Mouse (Mus musculus) myocyte (in vitro differentiated cells): ENCODE results near the gene Tuba8. TPM values are rescaled to one million over a fixed set of nuclear protein-coding genes. Genes with fewer than 3 reads are reported as not detected.

Experiments used
- H3K27me3 ChIP-seq: one replicate; pipeline ENCODE4 v1.6.1; 2011; ENCODE audit not compliant: control insufficient read depth, insufficient read depth, insufficient read length
- H3K36me3 ChIP-seq: one replicate; pipeline ENCODE4 v1.6.1; 2011; ENCODE audit not compliant: control insufficient read depth, insufficient read depth
- H3K4me2 ChIP-seq: one replicate; pipeline ENCODE4 v1.6.1; 2011; ENCODE audit warnings: low read depth, control low read depth
- H3K4me3 ChIP-seq: one replicate; pipeline ENCODE4 v1.5.1; 2011; ENCODE audit warnings: mild to moderate bottlenecking, control low read depth, moderate library complexity
- H3K79me2 ChIP-seq: one replicate; pipeline ENCODE4 v1.6.1; 2011; ENCODE audit not compliant: control insufficient read depth, insufficient read depth
- H3ac ChIP-seq: one replicate; pipeline ENCODE4 v1.6.1; 2011; ENCODE audit not compliant: control insufficient read depth, insufficient read length
- CEBPB ChIP-seq: IDR thresholded peaks from 2 replicates; pipeline ENCODE4 v1.6.1; 2011; ENCODE audit warnings: mild to moderate bottlenecking, moderate library complexity; ENCODE audit not compliant: poor library complexity, insufficient read depth, severe bottlenecking
- E2F4 ChIP-seq: IDR thresholded peaks from one replicate; pipeline ENCODE4 v1.6.1; 2011; ENCODE audit warnings: mild to moderate bottlenecking, control low read depth, moderate library complexity; ENCODE audit not compliant: insufficient read depth
- MAX ChIP-seq: IDR thresholded peaks from one replicate; pipeline ENCODE4 v1.6.1; 2011; ENCODE audit warnings: low read depth, mild to moderate bottlenecking, control low read depth
- MYOD1 ChIP-seq, 3 experiments: IDR thresholded peaks; one replicate each; pipeline ENCODE4 v1.6.1; 2011; ENCODE audit warnings: control low read depth in 2 of 3, low read depth in 2 of 3, mild to moderate bottlenecking in 2 of 3, moderate library complexity in 1 of 3; ENCODE audit not compliant: insufficient read length in 2 of 3, control insufficient read depth in 1 of 3
- MYOG ChIP-seq, 3 experiments: IDR thresholded peaks; one replicate each; pipeline ENCODE4 v1.6.1; 2011; ENCODE audit warnings: control low read depth in 2 of 3, low read depth in 2 of 3, mild to moderate bottlenecking in 2 of 3; ENCODE audit not compliant: insufficient read length in 2 of 3, control insufficient read depth in 1 of 3, insufficient read depth in 1 of 3
- POLR2A ChIP-seq: IDR thresholded peaks from one replicate; pipeline ENCODE4 v1.6.1; 2011; ENCODE audit warnings: low read depth, mild to moderate bottlenecking, control low read depth, moderate library complexity; ENCODE audit not compliant: insufficient read length
- POLR2AphosphoS2 ChIP-seq: IDR thresholded peaks from one replicate; pipeline ENCODE4 v1.6.1; 2011; ENCODE audit warnings: low read depth, control low read depth; ENCODE audit not compliant: insufficient read length
- REST ChIP-seq: IDR thresholded peaks from one replicate; pipeline ENCODE4 v1.6.1; 2011; ENCODE audit warnings: mild to moderate bottlenecking, control low read depth, moderate library complexity; ENCODE audit not compliant: insufficient read depth, insufficient read length
- SRF ChIP-seq: IDR thresholded peaks from one replicate; pipeline ENCODE4 v1.6.1; 2011; ENCODE audit warnings: low read depth; ENCODE audit not compliant: control insufficient read depth, insufficient read length
- TCF12 ChIP-seq: IDR thresholded peaks from one replicate; pipeline ENCODE4 v1.6.1; 2011; ENCODE audit warnings: mild to moderate bottlenecking, control low read depth; ENCODE audit not compliant: poor library complexity, insufficient read depth, severe bottlenecking
- TCF3 ChIP-seq: IDR thresholded peaks from one replicate; pipeline ENCODE4 v1.6.1; 2011; ENCODE audit warnings: low read depth, control low read depth; ENCODE audit not compliant: insufficient read length
- USF1 ChIP-seq: IDR thresholded peaks from one replicate; pipeline ENCODE4 v1.6.1; 2011; ENCODE audit warnings: low read depth, mild to moderate bottlenecking, control low read depth, moderate library complexity
- polyA plus RNA-seq: library from polyadenylated mRNA; unstranded; fragments of >200 nt; fragmentation: generic; extraction: Trizol; gene quantifications from one replicate; pipeline ENCODE4 v1.2.1, GENCODE M21; 2012; ENCODE audit warnings: missing spikeins

Gene Tuba8
- polyA plus RNA-seq, 1 experiment: not detected

DNA sequence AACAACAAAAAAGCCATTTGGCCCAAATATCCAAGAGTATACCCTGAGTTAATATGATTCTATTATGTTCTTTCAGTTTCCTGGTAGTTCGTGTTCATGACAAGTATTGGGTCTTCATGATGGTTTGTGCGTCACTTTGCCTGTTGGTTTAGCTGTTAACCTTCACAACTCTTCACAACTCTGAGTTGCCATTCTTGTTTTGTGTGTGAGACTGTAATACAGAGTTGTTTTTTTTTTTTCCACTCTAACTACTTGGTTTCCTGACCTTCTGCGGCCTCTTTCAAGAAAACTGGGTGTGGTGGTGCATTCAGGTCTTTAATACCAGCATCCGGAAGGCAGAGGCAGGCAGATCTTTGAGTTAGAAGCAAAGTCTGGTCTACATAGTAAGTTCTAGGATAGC is 27.7 kb downstream of the Tuba8 start:
- no peak for TF ChIP-seq REST
- TF ChIP-seq MAX: no peak
- no peak for TF ChIP-seq MYOG (IDR thresholded peaks at IDR 0.05; ENCODE audit: control insufficient read depth in 1 of 3, insufficient read depth in 1 of 3, insufficient read length in 2 of 3, low read depth in 2 of 3)

DNA sequence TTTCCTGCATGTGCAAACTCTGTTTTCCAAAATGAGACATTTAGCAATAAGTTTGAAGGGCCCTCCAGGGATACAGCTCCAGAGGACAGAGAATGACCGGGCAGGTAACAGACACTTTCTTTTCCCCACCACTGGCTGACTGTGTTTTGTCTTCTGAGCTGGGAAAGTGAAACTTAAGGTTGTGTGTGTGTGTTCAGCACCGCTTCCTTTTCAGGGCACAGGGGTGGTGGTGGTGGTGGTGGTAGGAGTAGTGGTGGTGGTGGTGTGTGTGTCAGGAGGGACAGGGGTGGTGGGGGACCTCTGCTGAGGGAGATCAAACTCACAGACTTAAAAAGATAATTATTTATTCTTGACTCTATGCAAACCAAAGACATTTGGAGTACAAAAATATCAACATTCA is 31.3 kb downstream of the Tuba8 start:
- Histone ChIP-seq H3K4me2 (no peak overlapping the region), H3K79me2 (no peaks in the 10 kb centered on the region), H3ac (no peak overlapping the region), H3K36me3 (no peaks in the 10 kb centered on the region), H3K27me3 (peaks cover 30% of the 10 kb centered on the region), H3K4me3 (no peak overlapping the region)
- TF ChIP-seq CEBPB (no peak), SRF (no peak), MYOD1 (IDR thresholded peaks at IDR 0.05; ENCODE audit: control insufficient read depth in 1 of 3, insufficient read length in 2 of 3, low read depth in 2 of 3) (no peak), TCF3 (no peak), POLR2AphosphoS2 (no peak), REST (no peak), E2F4 (no peak), USF1 (no peak)

More for the DNA sequence above, 27.7 kb downstream of the Tuba8 start:
- Histone ChIP-seq H3K79me2 (no peaks in the 10 kb centered on the region), H3K27me3 (peaks cover 22% of the 10 kb centered on the region), H3K4me3 (no peak overlapping the region), H3K36me3 (no peaks in the 10 kb centered on the region), H3K4me2 (no peak overlapping the region), H3ac (no peak overlapping the region)

DNA sequence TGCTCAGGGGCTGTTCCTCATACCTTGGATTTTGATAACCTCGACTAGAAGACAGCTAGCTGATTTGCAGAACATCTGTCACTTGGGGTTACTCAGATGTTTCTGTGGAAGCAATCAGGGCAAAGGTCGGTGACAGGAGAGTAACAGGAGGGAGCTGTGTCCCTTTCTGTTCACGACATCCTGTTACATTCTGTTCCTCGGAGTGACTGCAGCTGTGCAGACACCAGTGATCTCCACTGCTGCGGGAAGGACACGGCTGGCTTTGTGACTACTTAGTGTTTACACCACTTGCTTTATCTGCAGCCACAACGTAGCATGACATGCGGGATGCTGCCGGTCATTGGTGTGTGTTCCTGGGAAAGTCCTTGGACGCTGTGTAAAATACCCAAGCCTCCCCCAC is 32.7 kb downstream of the Tuba8 start:
- H3K4me3 ChIP-seq: no peak overlapping the region
- H3ac ChIP-seq: no peak overlapping the region
- TF ChIP-seq REST (no peak), MAX (no peak), POLR2A (no peak), MYOD1 (IDR thresholded peaks at IDR 0.05; ENCODE audit: control insufficient read depth in 1 of 3, insufficient read length in 2 of 3, low read depth in 2 of 3) (no peak), SRF (no peak), CEBPB (no peak), TCF3 (no peak), USF1 (no peak), POLR2AphosphoS2 (no peak), MYOG (IDR thresholded peaks at IDR 0.05; ENCODE audit: control insufficient read depth in 1 of 3, insufficient read depth in 1 of 3, insufficient read length in 2 of 3, low read depth in 2 of 3) (no peak), TCF12 (no peak), E2F4 (no peak)
- H3K4me2 ChIP-seq: no peak overlapping the region
- no peaks in the 10 kb centered on the region for H3K79me2 ChIP-seq
- H3K36me3 ChIP-seq: no peaks in the 10 kb centered on the region
- peaks cover 36% of the 10 kb centered on the region for H3K27me3 ChIP-seq

DNA sequence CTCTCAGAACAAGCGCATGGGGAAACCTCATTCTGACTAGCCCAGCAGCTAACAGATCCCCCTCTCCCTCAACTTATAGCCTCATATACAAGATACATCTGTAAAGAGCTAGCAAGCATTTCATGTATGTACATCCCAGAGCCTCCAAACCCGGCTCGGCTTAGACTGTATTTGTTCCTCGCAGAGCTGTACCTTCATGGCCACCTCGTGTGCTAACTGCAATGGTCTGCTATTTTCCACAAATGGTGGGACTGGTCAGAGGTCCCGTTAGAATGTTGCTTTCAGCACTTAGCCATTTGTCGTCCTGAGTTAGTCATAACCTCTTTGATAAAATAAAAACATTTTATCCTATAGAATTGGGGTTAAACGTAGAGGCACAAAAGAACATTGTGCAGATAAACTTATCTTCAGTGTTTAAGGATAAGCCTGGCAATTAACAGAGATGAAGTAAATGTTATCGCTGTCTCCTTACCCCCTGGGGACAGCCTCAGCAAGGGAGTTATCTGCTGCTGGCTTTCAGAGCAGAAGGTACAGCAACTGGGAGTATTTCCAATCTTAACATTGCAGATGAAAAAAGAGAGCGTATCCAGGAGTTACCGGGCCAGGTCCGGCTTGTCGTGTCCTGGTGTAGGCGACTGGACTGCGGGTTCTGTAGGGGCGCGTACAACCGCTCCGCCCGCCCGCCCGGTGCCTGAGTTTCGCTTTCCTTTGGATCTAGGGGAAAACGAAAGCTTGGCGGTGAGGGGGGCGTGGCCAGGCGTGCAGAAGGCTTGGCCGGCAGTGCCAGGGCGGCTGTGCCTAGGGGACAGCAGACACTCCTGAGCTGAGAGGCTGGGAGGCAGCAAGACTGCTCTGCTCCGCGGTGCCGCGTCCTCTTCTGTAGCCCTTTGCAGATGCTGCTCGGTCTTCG is 34.9 kb downstream of the Tuba8 start, which contains the start of gene Usp18:
Gene Usp18, plus strand, starts transcription at position 780 of the 910 bp plus-strand sequence.
- Histone ChIP-seq H3K4me3 (peak within 1 kb of the TSS; percentile 33), H3K27me3 (peaks cover 23% of the 10 kb centered on the region), H3K4me2 (peak within 1 kb of the TSS; percentile 94), H3ac (no peak within 1 kb of the TSS), H3K79me2 (no peaks in the 10 kb centered on the region), H3K36me3 (no peaks in the 10 kb centered on the region)
- TF ChIP-seq REST (no peak), POLR2A (peak; percentile 51), USF1 (no peak), E2F4 (no peak)

DNA sequence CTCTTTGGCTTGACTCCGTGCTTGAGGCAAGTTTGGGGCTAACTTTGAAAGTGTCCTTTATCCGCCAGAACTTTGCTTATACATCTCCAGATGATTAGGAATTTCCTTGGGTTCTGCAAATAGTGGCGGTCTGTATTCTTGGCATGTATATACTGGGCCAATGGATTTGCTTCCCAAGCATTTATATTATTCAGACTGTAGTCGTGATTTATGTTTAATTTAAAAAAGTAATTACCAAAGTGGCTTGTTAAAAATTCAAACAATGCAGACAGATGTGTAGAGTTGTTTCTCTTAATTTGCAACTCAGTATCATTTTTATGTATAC is 35.5 kb downstream of the Tuba8 start:
- peaks cover 22% of the 10 kb centered on the region for H3K27me3 ChIP-seq
- H3ac ChIP-seq: no peak overlapping the region
- H3K79me2 ChIP-seq: no peaks in the 10 kb centered on the region
- peak overlapping the region; percentile 94 for H3K4me2 ChIP-seq
- TF ChIP-seq CEBPB (no peak), USF1 (no peak), SRF (no peak), MAX (no peak), POLR2A (no peak), POLR2AphosphoS2 (no peak), MYOD1 (IDR thresholded peaks at IDR 0.05; ENCODE audit: control insufficient read depth in 1 of 3, insufficient read length in 2 of 3, low read depth in 2 of 3) (no peak), REST (no peak), TCF3 (no peak), MYOG (IDR thresholded peaks at IDR 0.05; ENCODE audit: control insufficient read depth in 1 of 3, insufficient read depth in 1 of 3, insufficient read length in 2 of 3, low read depth in 2 of 3) (no peak)
- H3K4me3 ChIP-seq: peak overlapping the region; percentile 33
- no peaks in the 10 kb centered on the region for H3K36me3 ChIP-seq
